Mouse (Mus musculus): ENCODE results near the gene Amer3.
"Not testable (repeated sequence)": the region's sequence is repeated elsewhere in the genome, so short reads cannot be mapped to it uniquely, and the experiment has no call there.

Gene Amer3

DNA sequence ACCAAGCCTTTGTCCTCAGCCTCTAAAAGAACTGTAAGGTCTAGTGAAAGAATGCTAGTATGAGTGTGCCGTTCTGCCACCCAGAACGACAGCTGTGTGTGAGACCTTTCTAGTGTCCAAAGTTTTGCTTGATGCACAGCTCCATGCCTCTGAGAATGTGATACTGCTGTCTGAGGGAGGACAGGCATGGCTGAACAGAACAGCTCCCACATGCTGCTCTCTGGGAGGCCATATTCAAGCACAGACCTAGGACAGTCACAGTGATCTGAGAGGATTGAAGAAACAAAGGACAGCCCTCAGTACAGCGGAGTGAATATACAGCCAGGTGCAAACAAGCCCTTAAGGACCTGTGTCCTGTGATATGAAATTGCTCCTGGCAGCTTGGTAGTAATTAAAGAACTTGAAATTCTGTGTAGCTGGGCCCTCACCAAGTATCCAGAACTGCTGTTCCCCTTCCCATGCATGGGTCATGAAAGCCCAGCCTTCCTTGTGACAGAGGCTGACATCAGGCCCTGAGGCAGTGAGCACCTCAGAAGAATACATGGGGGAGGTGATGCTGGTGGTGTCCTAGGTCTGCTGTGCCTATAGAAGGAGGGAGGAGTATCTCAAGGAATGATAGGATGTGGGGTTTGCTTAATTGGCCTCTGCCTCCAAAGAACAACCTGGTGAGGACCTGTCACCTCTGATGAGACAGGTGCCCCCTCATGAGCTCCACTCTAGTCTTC lies 22.0 kb downstream of the Amer3 start:
- DNase-seq (ENCODE audit: low spot score in 2 of 2): no peak

GRCm38 (mm10) chr1:34602363-34602762 lies 22.9 kb downstream of the Amer3 start:
- DNase-seq (ENCODE audit: low spot score in 2 of 2): peak; percentile 15 to 31

DNA sequence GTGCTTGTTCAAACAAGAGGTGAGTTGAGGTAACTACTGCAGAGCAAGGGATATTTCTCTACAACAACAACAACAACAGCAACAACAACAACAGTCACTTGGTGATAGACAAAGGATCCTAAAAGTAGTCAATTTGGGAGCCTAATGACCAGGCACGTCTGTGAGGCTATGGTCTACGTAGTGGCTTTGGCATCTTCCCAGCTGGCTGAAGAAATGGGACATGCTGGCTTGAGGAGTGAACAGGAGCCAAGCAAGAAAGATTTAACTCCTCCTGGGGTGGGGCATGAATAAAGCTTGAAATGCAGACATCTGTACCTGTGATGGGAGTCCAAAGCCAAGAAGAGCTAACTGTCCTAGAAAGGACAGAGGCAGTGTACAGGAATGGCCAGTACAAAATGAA lies 34.3 kb downstream of the Amer3 start:
- no peak for DNase-seq (ENCODE audit: low spot score in 2 of 2)

DNA sequence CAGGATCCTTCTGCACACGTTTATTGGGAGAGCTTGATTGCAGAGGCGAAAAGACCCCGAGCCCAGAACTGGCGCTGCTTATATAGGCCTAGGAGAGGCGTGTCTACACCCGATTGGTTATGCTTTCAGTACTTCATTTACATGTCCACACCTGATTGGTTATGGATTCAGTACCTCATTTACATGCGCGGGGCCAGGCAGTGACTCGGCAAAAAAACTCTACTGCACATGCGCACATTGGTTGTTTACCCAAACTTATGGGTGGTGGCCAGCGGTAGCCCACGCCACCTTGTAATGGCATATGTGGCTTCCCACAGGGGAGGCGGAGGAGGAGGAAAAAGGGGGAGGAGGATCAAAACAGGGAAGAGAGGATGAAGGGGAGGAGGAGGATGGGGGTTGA lies 40.7 kb downstream of the Amer3 start:
- DNase-seq (ENCODE audit: low spot score in 2 of 2): not testable (repeated sequence)

DNA sequence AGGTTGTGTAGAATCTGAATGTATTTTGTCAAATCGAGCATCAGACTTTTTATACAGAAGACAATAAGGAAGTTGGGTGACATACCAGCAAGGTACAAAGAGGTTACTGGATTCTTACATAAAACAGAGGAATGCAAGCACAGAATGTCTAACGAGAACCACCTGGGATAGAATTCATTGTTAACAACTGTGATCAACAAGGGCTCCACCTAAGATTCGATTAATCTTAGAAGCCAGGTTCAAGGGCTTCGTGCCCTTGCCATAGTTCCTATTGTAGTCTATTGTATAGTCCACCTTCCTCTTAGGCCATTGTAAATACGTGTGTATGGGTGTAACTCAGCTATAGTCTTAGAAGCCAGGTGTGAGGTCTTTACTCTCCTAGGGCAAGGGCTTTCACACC lies 41.3 kb downstream of the Amer3 start:
- DNase-seq (ENCODE audit: low spot score in 2 of 2): not testable (repeated sequence)

- DNase-seq (ENCODE audit: low spot score in 2 of 2): no peak
Measured at GRCm38 (mm10) chr1:34635711-34636110, 56.3 kb downstream of the Amer3 start.

All from urinary bladder, adult 18-20 months (tissue).